28 mouse cellular contexts compared by ENCODE assay signal in the genomic region with DNA sequence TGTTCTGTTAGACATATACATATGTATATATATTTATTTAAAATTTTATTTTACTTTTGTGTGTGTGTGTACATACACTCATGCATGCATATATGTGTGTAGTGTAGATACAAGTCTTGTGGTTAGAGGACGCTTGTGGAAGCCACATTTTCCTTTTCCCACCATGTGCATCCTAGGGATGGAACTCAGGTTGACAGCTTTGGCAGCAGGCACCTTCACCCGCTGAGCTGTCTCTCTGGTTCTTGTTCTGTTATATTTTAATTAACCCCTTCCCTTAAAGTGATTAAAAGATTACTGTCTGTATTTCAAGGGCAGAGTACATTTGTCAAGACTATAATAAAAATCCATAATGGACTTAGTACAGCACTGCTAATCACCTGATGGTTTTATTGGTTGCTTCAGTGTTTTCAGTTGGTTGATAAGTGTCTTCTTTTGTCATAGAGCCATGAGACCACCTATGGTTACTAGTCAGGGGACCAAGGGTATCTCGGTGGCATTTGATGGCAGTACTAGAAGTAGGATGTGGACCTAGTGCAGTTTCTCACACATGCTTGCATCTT.
"Had no signal": no experiment of that assay in that cellular context is flagged by ENCODE, and none has a peak within 500 bp of the region (broad histone marks: within the 10 kb centered on the region; RNA-seq: fewer than 3 reads in every experiment).

No protein-coding gene starts in this region.

- DNase-seq: gastrocnemius, postnatal 14 days; gastrocnemius, postnatal 36 days; heart, adult 11 months; heart, postnatal 10 days; heart, postnatal 4 days; kidney, adult 11 months; kidney, adult 2 months; kidney, adult 9 months; kidney, postnatal 14 days; kidney, postnatal 36 days; layer of hippocampus, adult 9-11 months; liver; liver, embryonic 13.5 days; liver, postnatal 0 days had no signal

- H3K4me1 ChIP-seq: hindbrain, embryonic 10.5 days; limb, embryonic 10.5 days had no signal

- H3K4me2 ChIP-seq: heart, embryonic 12.5 days; hindbrain, embryonic 12.5 days; hindbrain, embryonic 14.5 days; kidney, embryonic 15.5 days; limb, embryonic 12.5 days; liver, embryonic 11.5 days; liver, embryonic 13.5 days; liver, embryonic 15.5 days had no signal

- H3K27me3 ChIP-seq: heart, embryonic 12.5 days; hindbrain, embryonic 12.5 days; kidney, embryonic 15.5 days; limb, embryonic 12.5 days; liver, embryonic 13.5 days; liver, embryonic 15.5 days had no signal

- H3K9ac ChIP-seq: heart, embryonic 12.5 days; hindbrain, embryonic 12.5 days; hindbrain, embryonic 14.5 days; kidney, embryonic 15.5 days; limb, embryonic 12.5 days; liver, embryonic 13.5 days; liver, embryonic 15.5 days; liver, postnatal 0 days had no signal

- ATAC-seq: hindbrain, embryonic 16.5 days; inflammation-experienced regulatory T-cells, adult 6 months; liver, postnatal 0 days had no signal

- H3K4me3 ChIP-seq: heart, embryonic 10.5 days; heart, embryonic 12.5 days; hindbrain, embryonic 10.5 days; hindbrain, embryonic 12.5 days; kidney, embryonic 15.5 days; left cerebral cortex, adult 2 months; limb, embryonic 10.5 days; limb, embryonic 12.5 days; liver, embryonic 13.5 days; liver, embryonic 15.5 days had no signal

- H3K9me3 ChIP-seq: heart, embryonic 10.5 days; heart, embryonic 12.5 days; hindbrain, embryonic 10.5 days; hindbrain, embryonic 12.5 days; kidney, embryonic 15.5 days; limb, embryonic 10.5 days; limb, embryonic 12.5 days; liver, embryonic 13.5 days; liver, embryonic 15.5 days had no signal

- H3K27ac ChIP-seq: heart, embryonic 10.5 days; hindbrain, embryonic 10.5 days; hindbrain, embryonic 12.5 days; hindbrain, embryonic 14.5 days; kidney, embryonic 15.5 days; kidney, postnatal 0 days; left cerebral cortex, adult 2 months; limb, embryonic 10.5 days; limb, embryonic 12.5 days; liver, embryonic 13.5 days; liver, embryonic 15.5 days had no signal

- H3K36me3 ChIP-seq: heart, embryonic 10.5 days; hindbrain, embryonic 10.5 days; hindbrain, embryonic 12.5 days; limb, embryonic 10.5 days; liver, embryonic 13.5 days; liver, embryonic 15.5 days had no signal
